Mouse (Mus musculus) gastrocnemius, postnatal 36 days (tissue): ENCODE results near the gene Cers3. TPM values are rescaled to one million over a fixed set of nuclear protein-coding genes. Genes with fewer than 3 reads are reported as not detected.

Experiments used
- DNase-seq, 2 experiments: peaks; one replicate each; pipeline ENCODE4 v3.0.0; 2022
- intact Hi-C: fragments of 180-260 bp; cut with DNase I; formaldehyde crosslinking; loops from one replicate; pipeline ENCODE4 v1.15.1; 2025
- long read RNA-seq, 2 experiments: library from polyadenylated mRNA; stranded (forward); transcript quantifications; one replicate each; pipeline ENCODE4 v2.0.0; 2021
- total RNA-seq, 2 experiments: library from RNA; stranded (reverse); gene quantifications; 2 replicates each; pipeline ENCODE4 v1.2.3; 2021

Cers3 gene
- total RNA-seq = under 1 TPM in 1 of 2 experiments, not detected in 1; 0.08 TPM
- long read RNA-seq, experiment 1 = 0 reads
- long read RNA-seq, experiment 2 = 0 reads

DNA sequence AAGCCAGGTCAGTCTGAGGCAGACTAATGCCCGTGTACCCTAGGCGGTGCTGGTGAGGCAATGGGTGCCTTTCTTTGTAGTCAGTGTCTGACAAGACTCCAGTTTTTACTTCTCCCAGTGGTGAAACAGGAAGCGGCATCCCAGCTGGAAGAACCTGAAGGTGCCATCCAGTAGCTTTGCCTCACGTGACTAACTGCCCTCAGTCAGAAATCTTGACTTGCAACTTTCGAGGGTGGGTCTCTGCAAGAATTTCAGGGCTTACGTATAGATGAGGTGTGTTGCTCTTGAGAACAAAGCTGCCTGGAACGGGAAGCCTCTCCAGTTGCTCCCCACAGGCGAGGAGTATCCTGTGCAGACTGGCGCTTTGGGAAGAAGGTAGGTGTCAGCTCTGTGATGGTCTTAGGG lies at the start of gene Cers3:
Gene Cers3 (plus strand): TSS at position 128 of the 405 bp plus-strand sequence.
- intact Hi-C loops = no loop called here
- DNase-seq = no peak

DNA sequence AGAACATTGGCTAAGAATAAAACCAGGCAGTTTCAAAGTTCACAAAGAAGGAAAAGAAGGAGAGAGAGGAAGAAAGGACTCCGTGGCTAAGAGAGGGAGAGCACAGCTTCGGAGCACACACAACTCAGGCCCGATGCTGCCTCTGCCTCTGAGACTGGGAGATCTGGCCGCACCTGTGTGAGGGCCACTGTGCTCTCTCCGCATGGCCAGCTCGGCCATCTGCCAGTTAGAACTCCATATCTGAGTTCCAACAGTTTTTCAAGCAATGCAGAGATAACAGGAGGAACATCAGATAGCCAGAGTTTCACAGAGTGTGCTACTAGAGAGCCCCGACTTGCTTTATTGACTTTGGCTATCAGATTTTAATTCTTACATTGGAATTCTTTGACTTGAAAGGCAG lies 48.8 kb upstream of the Cers3 start:
- intact Hi-C loops = no loop called here
- DNase-seq = no peak

DNA sequence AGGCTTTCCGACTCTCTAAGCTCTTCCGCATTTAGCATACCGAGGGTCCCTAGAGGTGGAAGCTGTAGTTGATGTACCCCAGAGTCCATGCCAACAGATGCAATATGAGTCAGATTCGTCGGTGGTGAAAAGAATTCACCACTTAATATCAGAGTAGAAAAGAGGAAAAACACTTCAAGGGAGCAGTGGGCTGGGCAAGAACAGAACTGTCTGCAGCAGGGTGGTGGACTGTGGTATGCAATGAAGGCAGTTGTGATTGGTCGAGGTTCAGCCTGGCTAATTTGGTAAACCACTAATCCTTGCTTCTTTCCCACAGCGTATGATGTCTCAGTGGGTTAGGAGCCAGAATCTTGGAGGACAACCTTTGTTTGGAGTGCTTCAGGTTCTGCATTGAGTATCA lies 40.6 kb upstream of the Cers3 start:
- no peak for DNase-seq
- intact Hi-C loops = no loop called here

DNA sequence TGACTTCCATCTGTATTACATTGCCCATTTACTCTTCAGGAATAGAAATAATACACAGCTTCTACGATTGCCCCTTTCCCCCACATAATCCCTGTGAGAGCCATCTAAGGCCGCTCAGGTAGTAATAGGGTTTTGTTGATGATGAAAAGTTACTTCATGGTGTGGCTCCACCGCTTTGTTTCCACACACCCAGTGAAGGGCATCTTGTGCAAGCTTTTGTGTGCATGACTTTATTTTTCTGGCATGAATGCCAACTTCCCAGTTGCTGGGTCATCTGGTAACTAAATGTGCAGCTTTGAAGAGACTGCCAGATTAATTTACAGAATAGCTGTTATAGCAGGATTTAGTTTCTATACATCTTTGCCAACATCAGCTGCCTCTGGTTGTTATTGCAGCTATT lies 38.7 kb upstream of the Cers3 start:
- intact Hi-C loops = loop anchor here (5.0 kb wide), 1 partner anchor 493 kb away; no protein-coding TSS in a partner anchor

DNA sequence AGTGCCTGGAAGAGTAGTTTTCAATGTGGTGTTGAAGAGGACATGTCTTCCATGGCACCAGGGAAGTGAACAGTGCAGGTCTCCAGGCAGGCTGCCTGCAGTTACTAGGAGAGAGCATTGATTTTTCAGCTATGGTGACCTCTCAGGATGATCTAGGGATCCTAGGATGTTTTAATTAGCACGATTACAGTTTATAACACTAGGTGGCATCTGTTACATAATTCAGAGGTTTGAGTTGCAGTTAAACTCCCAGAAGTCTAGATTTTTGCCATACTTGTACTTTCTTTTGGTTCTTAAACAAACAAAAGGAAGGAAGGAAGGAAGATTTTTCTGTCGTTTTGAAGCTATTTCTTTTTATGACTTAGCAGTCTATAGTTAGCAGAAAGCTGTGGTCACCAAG lies 32.1 kb upstream of the Cers3 start:
- no peak for DNase-seq
- intact Hi-C loops = loop anchor here (2.0 kb wide), 1 partner anchor 128 kb away; the partner anchor contains the start of gene Adamts17

More for the DNA sequence above, 38.7 kb upstream of the Cers3 start:
- no peak for DNase-seq

DNA sequence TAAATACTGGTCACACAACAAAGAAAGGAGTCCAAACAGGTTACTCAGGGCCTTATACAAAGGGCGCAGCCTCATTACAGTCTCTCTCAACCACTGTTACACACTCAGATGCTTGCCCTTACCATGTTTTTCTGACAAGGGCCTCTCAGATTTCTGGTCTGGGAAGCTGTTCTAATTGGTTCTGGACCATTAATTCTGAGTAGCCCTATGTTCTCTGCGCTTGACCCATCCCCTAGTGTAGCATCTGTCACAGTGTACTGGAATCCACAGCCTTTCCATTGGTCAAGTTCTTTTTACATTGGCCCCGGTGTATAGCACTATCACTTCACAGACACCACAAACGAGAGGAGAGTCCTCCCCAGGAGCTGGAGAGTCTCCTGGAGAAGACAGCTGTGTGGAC lies 18.8 kb upstream of the Cers3 start:
- intact Hi-C loops = no loop called here

DNA sequence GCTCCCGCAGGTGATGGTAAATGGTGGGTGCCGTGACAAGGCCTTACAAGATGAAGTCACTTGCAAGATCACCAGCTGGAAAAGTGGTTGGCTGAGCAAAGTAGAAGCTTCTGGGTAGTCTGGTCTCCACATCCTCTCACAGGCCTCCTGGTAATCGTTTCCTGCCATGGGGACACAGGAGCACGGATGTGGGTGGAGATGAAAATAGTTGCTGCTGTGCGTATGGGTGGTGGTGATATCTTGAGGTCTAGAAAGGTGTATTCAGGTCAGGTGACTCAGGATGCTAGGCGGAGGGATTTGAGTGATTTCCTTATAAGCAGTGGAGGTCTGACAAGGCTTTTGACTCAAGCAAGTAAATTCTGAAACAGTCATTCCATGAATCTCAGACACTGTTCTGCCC lies 18.4 kb upstream of the Cers3 start:
- DNase-seq = no peak
- intact Hi-C loops = no loop called here

More for the DNA sequence above, 18.8 kb upstream of the Cers3 start:
- no peak for DNase-seq

DNA sequence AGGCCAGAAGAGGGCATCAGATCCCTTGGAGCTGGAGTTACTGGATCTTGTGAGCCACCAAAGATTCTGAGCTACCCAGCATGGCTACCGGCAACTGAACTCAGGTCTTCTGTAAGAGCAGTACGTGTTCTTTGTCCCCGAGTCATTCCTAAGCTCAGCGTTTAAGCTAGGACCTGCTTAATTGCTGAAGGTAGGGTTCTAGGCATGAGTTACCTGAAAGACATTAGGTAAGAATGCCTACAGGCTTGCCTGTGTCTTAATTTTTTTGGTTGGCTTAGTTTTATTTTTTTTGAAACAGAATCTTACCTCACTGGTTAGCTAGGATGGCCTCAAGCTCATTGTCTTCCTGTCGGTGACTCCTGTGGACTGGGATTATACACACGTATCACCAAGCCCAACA lies 15.2 kb upstream of the Cers3 start:
- intact Hi-C loops = no loop called here
- no peak for DNase-seq

DNA sequence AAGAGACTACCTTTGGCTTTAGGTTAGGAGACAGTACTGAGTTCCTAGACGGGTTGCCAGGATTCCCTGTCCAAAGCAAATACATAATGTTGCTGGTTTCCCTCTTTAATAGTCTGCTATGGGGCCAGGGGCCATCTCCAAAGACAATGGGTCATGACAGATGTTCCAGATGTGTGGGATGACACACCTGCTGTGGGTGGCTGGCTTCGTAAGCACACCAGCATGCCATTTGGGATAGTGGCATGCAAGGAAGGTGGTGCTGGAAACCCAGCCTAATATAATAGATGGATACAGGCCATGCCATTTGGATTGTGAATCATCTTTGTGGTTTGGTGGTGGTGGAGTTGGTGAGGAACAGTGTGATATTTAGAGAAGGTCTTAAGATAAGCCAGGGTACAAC lies 14.1 kb upstream of the Cers3 start:
- no peak for DNase-seq
- intact Hi-C loops = no loop called here

DNA sequence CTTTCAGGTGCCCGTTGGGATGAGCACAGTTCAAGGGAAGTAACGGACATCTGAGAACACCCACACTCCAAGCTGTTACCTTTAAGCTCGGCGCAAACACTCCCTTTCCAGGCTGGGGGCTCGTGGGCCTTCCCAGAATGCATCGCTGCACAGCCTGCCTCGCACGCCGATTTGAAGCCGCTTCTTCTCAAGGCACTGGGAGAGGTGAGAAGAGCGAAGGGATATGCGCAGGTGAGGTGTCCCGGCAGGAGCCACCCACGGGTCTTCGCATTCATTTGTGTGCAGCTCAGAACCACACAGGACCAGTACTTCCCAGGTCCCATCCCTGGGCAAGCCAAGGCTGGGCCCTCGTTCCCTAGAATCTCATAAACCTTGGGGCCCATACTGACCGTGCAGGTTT lies 9.9 kb upstream of the Cers3 start:
- intact Hi-C loops = no loop called here
- DNase-seq = no peak

DNA sequence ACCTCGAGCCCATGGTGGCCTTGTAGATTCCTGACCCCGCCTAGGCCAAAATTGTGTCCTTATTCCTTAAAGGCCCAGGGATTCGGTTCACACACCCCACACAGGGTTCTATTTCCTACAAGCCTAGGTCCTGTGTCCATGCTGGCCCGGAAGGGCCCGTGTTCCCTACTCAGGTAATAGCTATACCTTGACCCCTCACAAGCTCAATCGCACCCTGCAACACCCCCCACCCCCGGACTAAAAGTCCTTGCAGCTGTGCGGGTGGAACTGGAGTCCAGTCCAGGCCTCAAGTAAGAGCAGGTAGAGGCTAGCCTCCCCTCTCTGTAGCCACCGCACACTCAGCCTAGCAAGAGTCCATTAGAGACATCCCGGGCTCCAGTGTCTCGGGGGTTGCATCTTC lies 9.4 kb upstream of the Cers3 start:
- intact Hi-C loops = no loop called here
- no peak for DNase-seq

DNA sequence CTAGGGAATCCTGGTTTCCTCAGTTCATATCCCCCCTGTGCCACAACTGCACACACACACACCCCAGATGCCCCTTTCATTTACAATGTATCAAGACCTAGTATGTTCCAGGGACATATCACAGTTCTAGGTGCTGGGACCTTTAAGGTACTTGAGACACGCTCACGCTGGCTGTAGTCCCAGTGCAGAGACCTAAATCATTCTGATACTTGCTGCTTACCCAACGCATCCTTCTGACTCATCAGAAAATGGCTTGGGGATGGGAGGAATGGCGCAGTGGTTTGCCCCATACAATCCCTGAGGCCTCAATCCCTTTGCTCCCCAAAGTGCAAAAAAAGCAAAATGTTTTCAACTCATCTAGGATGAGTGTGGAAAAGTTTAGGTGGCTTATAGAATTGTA lies 8.8 kb upstream of the Cers3 start:
- no peak for DNase-seq
- intact Hi-C loops = no loop called here

DNA sequence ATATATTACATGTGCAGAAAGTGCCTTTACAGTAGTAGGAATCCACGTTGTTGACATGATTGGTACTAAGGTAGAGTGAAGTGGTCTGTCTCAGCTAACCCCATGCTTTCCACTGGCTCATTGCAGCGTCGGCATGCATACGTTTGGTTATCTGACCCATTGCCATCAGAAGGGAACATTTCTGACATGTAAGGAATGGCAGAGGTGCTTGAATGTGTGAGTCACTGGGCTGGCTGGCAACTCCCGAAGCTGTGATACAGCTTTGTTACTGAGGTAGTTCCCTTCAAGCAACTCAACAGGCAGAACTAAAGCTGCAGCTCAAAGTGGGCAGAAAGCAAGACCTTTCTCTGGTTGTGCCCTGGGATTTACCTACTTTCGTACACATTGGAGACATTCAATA lies 8.3 kb upstream of the Cers3 start:
- DNase-seq = no peak
- intact Hi-C loops = no loop called here

DNA sequence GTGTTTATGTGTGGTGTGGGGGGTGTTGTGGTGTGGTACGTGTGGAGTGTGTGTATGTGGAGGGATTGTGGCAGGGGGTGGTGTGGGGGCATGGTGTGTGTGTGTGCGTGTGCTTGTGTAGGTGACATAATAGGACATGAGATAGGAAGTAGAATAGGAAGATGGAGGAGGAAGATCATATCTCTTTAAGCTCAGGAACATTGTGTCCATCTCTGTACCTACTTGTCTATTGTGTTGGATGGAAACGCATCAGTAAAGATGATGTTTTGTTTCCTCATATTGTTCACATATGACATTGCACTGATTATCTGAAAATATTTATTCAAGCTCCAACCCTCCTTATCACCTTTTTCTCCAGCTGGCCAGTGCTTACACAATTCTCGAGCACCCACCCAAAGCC lies 5.9 kb upstream of the Cers3 start:
- intact Hi-C loops = no loop called here
- DNase-seq = no peak

DNA sequence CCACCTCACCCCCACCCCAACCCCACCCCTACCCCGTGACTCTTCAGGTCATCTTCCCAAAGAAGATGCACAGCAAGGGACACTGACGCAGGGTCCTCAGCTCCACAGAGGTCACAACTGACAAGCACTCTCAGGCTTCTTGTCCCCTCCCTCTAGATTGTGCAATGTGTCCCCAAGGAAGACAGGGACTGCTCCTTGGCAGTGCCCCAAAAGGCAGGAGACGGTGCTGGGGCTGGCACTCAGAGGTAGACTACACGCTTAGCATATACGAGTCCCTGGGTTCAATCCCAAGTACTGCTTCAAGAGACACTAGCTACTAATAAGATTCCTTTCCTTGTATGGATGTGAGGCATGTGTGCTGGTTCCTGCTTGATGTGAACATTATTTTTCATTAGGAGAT lies 2.3 kb upstream of the Cers3 start:
- DNase-seq = no peak
- intact Hi-C loops = no loop called here

DNA sequence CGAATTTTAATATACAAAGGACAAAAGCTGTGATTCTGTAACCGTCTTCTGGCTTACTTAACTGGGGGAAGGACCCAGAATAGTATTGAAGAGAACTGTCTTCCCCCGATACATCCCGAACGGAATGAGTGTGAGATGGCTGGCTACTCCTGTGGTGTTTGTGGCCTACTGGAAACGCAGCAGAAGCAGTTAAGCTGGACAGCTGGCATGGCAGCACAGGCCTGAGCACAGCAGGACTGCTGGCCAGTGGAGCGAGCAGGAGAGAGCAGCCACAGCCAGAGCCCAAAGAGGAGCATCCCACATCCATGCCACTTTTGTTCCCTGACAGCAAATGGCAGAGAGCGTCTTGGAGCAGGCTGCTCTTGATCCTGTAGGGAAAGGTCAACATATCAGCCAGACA lies 1.9 kb upstream of the Cers3 start:
- intact Hi-C loops = no loop called here
- DNase-seq = no peak

DNA sequence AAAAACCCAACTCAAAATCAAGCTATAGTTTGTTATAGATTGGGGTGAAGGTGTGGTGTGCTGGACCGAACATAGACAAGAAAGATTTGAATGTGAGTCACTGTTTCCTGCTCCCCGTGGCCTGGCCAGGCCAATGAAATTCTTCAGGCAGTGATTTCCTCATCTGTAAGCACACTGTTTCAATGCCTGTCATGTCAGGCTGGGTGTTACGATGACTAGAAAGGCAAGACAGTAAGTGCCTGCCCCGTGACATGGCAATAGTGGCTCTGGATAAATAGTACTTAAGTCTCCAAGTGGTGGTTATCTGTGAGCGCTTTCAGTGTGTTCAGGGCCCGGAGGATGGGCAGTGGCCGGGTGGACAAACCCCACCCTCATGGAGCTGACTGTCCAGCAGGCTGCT lies 3.7 kb downstream of the Cers3 start:
- intact Hi-C loops = no loop called here

DNA sequence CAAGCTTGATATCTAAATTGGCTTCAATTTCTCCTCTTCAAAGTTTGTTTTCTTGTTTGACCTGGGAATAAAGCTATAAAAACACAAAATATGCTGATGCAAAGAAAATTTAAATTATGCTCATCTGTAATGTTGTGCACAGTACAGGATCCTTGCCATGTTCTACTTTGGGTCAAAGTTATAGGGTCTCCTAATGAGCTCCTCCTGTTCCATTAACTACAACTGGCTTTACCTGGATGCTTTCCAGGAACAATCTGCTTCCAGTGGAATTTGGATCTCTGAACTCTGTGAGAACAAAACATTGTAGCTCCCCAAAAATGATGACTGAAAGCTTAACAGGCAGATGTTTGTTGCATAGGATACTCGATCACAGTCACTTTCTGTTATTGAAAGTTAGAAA lies 6.7 kb downstream of the Cers3 start:
- intact Hi-C loops = no loop called here

More for the DNA sequence above, 3.7 kb downstream of the Cers3 start:
- no peak for DNase-seq

DNA sequence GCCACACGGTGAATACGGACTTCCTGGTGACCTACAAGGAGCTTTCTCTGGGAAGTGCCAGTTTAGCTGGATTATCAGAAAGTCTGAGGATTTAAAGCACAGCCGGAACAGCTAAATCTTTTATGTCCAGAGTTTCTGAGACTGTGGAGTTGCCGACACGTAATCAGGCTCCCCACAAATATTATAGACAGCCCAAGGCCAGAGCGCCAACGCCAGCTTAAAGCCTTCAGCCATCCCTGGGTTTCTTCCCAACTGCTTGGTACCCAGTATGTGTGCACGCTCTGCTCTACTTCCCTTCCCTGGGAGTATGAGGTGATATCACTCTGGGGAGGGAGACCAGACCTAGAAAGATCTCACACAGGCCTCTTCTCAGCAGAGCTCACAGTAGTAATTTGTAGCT lies 10.5 kb downstream of the Cers3 start:
- no peak for DNase-seq
- intact Hi-C loops = no loop called here

More for the DNA sequence above, 6.7 kb downstream of the Cers3 start:
- no peak for DNase-seq

DNA sequence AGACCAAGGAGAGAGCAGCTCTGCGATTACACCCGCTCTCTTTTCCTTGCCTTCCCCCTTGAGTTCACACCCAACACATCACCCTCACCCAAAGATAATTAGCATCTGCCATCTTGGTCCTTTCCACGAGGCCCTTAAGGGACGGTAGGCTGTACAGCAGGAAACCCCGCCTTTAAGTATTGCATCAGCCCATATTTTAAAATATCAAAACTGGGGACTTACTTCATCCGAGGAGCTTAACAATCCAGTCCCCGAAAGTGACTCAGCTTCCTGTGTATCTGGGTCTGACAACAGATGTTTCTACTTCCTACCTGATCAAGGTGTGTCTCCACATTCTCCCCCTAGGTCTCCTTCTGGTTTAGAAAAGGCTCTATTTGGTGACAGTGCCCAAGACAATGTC lies 12.3 kb downstream of the Cers3 start:
- intact Hi-C loops = no loop called here
- no peak for DNase-seq

DNA sequence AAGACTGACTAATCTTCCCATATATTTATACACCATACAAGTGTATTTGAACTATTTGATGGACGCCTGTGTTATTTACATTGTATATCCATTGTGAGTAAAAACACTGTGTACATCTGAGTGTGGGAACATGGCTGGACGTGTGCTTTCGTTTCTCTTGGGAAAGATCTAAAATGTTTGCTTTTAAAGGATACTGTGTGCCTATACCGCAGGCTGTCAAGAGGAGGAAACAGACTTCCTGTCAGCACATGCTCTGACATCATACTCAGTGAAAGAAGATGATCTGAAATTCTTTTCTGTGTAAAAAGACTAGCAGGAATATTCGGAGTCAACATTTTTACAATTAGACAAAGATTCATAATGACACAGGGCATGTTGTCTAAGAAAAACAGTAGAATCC lies 26.6 kb downstream of the Cers3 start:
- intact Hi-C loops = no loop called here
- DNase-seq = no peak

DNA sequence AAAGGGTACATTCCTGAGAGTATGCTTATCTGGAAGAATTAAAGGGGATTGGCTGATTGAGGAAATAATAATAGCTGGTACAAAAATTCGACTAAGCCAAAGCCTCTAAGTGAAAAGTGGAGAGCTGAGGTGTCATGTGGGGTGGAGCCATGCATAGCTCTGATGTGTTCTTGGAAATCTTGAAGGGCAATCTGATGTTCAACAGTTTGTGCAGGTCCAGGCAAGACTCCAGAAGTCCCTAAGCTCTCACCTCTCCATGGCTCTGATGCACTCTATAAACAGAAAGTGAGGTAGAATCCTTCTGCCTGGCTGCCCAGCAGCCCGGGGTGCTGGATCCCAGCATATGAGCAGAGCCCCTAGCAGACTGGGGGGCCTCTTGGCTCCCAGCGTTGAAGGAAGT lies 27.4 kb downstream of the Cers3 start:
- intact Hi-C loops = no loop called here
- DNase-seq = no peak

DNA sequence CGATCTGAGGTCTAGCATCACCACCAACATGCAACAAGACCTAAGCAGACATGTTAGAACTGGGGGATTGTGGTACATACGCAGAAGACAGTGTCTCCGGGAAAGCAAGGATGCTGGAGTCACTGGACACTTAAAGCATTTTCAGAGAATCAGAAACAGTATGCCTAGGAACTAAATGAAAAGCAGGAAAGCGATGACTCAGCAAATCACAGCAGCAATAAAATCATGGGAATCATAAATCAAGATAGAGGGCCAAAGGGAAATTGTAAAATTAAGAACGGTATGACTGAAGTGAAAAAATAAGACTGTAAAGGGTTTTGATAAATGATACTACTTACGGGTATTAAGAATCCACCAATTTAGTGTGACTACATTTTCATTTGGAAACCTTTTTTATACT lies 27.9 kb downstream of the Cers3 start:
- intact Hi-C loops = no loop called here
- no peak for DNase-seq
